Mouse (Mus musculus) skeletal muscle tissue, adult 2 months (tissue): ENCODE results near the gene Gstcd.

Source experiments
- DNase-seq: peaks from one replicate; pipeline ENCODE4 v3.0.0-alpha.2; 2012; ENCODE audit warnings: low read depth, low spot score

Gene Gstcd

DNA sequence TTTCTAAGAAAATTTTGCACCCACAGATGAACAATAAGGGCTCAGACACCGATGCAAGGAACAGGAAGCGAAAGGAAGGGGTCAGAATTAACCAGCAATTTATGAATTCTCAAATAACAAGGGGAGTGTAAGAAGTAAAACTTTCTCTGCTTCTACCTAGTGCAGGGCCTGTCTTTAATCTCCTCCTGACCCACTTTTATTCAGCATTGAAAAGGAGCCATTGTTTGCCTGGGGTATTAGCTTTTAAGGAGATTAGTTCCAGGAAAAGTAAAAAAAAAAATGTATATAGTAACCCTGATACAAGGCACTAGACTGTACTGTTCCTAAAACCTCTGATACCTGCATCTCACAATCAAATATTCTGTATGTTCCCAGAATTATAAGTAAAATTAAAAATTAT, 64.9 kb downstream of the Gstcd start:
- DNase-seq: no peak

- DNase-seq: no peak
Measured at GRCm38 (mm10) chr3:133007250-133007649, 84.6 kb downstream of the Gstcd start.

DNA sequence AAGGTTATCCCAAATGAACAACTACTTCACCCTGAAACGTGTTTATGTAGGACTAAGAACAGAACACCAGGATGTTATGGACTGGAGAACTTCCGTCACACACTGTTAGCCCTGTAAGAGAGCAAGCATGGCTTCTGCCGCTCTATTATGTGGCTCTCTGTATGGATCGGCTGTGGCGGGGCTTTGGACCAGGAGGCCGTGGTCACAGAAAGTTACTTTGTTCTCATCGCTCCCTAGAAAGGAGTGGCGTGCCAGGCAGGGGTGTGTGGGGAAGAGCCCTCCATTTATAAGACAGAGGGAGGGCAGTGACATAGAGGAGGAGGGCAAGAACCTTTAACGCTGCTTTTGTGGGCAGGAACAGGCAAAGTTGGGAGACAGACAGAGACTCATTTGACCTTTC, 95.5 kb downstream of the Gstcd start:
- no peak for DNase-seq

- DNase-seq: no peak
Measured at GRCm38 (mm10) chr3:132995904-132996267, 95.9 kb downstream of the Gstcd start.

- DNase-seq: no peak
Measured at GRCm38 (mm10) chr3:132995172-132995903, 96.5 kb downstream of the Gstcd start.

- DNase-seq: no peak
Measured at GRCm38 (mm10) chr3:132986188-132986587, 105.6 kb downstream of the Gstcd start.

- no peak for DNase-seq
Measured at GRCm38 (mm10) chr3:132983845-132984485, 107.9 kb downstream of the Gstcd start.

GRCm38 (mm10) chr3:132981968-132982367, 109.9 kb downstream of the Gstcd start:
- DNase-seq: no peak

DNA sequence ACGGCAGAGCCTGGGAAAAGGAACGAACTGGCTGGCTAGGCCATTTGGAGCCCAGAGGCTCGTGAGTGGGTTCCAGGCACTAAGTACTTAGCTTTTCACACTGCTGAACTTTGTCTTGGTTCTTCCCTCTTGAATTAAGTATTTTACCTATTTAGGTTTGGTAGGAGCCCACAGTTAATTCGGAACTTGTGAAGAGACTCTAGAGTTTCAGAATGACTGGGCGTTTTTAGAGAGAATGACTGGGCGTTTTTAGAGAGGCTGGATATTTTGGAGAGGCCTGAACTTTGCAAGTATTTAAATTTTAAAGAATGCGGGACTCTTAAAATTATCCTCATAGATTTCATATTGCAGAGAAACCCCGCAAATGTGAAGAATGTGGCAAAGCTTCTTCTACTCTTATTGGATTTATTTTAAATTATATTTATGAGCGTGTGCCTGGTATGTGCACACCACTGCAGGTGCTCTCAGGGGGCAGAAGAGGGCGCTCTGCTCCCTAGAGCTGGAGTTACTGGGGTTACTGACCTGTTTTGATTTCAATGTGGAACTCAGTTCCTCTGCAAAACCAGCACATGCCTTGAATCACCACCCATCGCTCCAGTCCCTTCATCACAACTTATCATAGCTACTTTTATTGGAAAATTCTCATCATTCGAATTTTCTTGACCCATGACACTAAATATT, 111.9 kb downstream of the Gstcd start:
- no peak for DNase-seq

GRCm38 (mm10) chr3:132966255-132966654, 125.6 kb downstream of the Gstcd start:
- no peak for DNase-seq

- DNase-seq: no peak
Measured at GRCm38 (mm10) chr3:132964715-132965507, 126.9 kb downstream of the Gstcd start.

DNA sequence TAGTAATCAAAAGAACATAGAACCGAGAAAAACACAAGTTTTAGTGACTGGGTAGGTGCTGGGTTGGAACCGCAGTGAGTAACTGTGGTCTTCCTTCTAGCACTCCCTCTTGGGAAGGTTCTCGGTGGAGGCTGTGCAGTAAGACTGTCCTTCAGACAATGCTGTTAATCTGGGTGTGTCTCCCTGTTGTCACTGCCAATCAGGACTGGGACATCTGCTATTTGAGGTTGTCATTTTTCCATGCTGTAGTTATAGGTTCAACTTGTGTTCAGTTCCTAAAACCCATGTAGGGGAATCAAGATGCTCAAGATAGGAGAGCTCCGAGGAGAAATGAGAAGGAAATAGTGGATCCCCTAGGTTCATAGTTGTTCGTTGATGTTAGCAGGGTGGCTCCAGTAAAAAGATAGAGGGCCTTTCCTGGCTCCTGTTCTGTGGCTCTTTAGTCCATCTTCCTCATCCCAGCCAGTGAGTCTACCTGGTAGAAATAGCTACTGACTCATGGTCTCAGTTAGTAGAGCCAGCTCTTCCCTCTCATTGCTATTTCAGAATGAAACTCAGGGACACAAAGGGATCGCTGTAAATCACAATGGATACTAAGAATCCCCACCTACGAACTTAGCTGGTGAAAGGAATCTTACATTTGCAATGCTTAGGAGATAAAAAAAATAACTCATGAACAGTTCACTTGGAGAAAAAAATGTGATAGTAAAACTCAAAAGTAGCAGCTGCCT, 129.0 kb downstream of the Gstcd start:
- DNase-seq: no peak

GRCm38 (mm10) chr3:132950529-132950880, 141.3 kb downstream of the Gstcd start:
- no peak for DNase-seq

DNA sequence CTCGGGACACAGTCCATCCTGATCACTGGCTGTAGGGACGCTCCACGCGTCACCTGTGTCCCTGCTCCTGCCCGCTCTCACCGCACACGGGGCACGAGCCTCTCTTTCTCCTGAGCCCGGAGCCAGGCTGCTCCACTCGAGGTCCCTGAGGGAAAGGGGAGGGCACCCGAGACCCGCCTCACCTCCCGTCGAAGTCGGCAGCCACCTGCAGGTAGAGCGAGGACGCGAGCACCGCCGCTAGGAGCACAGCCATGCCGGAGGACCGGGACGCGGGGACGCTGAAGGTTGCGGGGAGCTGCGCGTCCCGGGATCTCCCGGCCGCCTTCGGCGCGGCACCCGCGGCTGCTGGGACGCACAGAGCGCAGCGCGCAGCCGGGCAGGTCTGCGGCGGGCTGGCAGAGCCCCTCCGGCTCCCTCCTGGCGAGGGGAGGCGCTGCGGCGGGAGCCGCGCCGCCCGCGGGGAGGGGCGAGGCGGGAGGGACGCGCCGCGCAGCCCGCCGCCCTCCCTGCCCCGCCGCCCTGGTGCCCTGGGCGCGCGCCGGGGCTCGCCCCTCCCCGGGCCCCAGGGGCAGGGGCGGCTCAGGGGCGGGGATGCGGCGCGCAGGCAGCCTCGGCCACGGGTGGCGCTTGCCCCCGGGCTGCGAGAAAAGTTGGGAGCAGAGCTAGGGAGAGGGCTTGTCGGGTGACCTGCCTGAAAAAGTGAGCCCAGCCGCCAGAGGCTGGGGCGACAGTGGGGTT, 141.9 kb downstream of the Gstcd start, which contains the start of gene Npnt:
TSS of gene Npnt (minus strand) at position 501 of the 738 bp plus-strand sequence.
- DNase-seq: no peak

GRCm38 (mm10) chr3:132949380-132949790, 142.4 kb downstream of the Gstcd start:
- DNase-seq: no peak

DNA sequence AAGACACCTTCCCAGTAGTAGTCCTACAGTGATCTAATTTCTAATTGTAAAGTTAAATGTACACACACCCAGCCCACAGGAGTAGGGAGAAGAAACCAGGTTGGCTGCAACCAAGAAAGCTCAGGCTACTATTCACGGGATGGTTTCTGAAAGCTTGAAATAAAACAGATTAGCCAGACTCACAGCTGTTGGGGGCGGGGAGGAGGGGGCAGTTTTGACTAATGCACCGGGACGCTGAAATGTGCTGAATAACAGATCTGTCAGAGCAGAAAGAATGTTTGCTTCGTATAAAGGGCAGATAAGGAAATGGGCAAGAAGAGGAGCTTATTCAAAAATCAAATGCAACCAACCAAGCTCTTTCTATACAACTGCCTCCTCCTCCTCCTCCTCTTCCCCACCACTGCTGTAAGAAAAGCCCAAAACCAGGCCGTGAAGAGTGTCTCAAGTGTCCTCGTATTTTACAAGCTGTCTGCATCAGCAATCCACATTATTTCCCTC, 143.5 kb downstream of the Gstcd start:
- no peak for DNase-seq

- DNase-seq: no peak
Measured at GRCm38 (mm10) chr3:132946086-132946485, 145.7 kb downstream of the Gstcd start.

GRCm38 (mm10) chr3:132945669-132946068, 146.2 kb downstream of the Gstcd start:
- DNase-seq: no peak

DNA sequence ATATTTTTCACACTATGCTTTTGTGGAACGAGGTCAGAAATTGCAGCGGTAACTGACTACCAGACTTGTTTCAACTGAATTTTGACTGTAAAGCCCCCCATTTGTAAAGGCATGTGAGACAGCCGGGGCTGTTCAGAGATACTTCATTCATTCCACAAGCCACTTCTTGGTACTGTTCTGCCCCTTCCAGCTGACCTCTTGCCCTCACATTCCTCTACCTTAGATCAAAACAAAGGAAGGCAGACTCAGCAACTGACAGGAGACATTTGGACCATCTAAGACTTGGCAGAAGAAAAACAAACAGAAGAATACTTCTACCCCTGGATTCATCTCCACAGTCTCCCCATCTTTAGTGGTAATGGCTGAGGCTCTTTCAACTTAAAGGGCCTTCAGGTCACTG, 147.2 kb downstream of the Gstcd start:
- no peak for DNase-seq

DNA sequence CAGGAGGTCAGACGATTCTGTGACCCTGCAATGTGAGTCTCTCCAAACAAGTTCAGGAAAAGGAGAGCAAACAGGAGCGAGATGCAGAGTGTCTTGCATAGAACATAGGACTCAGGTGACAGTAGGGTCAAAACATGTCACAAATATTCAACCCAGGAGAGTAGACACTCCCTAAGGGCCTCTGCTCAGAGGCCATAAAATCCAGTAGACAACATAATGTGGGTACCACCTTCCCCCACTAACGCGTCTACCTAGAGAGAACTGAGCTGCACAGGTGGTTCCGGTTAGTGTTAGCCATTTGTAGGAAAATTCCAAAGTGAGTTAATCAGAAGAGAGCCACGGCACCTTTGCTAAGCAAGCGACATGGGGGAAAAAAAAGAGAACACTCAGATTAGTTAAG, 147.6 kb downstream of the Gstcd start:
- DNase-seq: no peak
